Mouse (Mus musculus): ENCODE results near the gene Cldn10.
"Not testable (repeated sequence)": the region's sequence is repeated elsewhere in the genome, so short reads cannot be mapped to it uniquely, and the experiment has no call there.

Gene Cldn10

DNA sequence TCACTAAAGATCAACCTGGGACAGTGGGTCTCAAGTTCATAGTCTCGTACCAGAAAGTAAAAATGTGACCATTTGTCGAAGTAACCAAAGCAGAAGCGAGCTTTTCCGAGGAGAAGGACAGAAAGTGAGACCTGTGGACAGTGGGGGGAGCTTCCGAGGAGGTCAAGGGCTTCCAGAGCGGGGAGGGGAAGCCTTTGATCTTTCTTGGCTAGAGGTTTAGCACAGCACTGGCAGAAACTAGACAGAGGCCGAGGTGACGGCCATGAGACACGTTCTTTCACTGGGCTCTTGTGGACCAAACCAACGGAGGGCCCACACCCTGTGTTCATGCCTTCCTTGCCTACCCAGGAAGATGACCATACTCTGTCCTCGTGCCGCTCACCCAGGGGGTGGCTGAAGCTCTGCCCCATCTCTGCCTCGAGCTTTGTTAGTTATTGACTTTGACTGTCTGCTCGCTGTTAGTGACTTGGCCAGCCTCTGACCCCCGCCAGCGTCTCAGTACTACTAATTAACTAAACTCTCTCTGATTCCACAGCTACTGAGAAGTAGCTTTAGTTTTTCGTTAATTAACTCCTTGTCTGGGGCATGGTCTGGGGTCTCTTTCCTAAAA is 4.3 kb upstream of the Cldn10 start:
- no peak for DNase-seq

DNA sequence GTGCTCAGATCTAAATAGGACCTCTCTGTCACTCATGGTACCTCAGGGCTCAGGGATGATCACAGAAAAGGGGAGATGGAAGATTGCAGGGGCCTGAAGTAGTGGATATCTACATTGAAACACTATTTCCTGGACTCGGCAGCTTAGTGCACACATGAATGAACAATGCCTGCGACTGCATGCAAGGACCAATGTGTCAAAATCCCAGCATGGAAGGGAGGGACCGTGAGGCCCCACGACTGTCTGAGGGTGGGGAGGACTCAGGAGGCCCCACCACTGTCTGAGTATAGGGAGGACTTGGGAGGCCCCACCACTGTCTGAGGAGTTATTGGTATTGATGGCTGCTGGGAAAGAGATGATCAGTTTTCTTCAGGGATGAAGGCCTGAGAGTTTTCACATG is 2.5 kb downstream of the Cldn10 start:
- no peak for DNase-seq

DNA sequence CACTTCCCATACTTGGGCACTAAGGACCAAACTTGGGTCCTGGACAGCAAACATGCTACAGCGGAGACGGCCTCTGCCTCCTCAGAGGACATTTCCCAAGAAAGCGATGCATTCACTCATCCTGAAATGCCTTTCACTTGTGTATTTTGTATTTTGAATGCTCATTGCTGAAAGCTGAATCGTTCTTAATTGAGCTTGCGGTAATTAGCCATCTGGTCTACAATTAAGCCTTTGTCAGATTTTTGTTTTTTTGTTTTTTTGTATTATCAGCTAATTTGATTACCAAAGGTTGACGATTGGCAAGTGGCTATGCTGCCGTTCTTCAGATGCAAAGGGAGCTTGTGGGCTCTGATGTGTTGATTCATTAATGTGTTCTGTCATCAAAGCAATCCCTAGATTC is 5.2 kb downstream of the Cldn10 start:
- no peak for DNase-seq

DNA sequence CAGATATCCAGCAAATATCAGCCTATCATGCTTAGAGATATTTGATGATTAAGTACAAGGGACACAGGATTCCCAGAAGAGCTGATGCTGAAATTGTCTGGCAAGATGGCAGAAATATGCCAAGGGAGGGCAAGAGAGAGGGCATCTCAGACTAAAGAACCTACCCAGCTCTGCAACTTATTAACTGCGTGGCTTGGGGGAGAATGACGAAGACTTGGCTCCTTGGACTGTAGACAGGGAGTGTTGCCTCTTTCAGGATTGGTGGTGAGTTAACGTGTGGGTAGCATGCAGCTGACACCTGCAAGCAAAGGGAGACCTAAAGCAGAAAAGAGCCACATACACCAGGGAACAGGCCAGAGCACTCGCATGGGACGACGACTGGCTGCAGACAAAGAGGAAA is 5.7 kb downstream of the Cldn10 start:
- no peak for DNase-seq

DNA sequence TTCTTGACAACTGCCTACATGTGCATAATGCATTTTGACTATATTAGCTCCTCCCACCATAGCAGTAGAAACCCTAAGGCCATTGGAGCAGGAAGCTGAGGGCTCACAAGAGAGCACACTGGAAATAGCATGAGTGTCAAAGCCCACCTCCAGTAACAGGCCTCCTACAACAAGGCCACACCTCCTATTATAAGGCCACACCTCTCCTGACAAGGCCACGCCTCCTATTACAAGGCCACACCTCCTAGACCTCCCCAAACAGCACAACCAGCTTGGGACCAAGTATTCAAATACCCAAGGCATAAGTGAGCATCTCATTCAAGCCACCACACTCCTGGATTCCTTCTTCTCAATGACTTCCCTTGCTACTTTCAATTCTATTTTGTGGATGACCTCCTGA is 6.5 kb downstream of the Cldn10 start:
- peak in 1 of 2 experiments; percentile 26 for DNase-seq

DNA sequence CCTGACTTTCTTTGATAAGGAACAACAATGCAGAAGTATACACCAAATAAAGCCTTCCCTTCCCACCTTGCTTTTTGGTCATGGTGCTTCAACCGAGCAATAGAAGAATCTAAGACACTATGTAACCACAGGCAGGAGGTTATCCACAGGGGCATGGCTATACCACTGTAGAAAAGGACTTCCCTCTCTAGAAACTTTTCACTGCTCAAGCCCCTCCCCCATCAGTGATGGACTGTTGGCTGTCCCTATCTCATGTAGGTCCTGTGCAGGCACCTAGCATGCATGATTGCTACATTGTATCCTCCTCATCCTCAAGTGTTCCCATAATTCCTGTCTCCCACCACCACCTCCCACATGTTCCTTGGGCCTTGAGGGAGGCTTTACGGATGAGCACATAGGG is 7.2 kb downstream of the Cldn10 start:
- peak in 1 of 2 experiments; percentile 21 for DNase-seq

DNA sequence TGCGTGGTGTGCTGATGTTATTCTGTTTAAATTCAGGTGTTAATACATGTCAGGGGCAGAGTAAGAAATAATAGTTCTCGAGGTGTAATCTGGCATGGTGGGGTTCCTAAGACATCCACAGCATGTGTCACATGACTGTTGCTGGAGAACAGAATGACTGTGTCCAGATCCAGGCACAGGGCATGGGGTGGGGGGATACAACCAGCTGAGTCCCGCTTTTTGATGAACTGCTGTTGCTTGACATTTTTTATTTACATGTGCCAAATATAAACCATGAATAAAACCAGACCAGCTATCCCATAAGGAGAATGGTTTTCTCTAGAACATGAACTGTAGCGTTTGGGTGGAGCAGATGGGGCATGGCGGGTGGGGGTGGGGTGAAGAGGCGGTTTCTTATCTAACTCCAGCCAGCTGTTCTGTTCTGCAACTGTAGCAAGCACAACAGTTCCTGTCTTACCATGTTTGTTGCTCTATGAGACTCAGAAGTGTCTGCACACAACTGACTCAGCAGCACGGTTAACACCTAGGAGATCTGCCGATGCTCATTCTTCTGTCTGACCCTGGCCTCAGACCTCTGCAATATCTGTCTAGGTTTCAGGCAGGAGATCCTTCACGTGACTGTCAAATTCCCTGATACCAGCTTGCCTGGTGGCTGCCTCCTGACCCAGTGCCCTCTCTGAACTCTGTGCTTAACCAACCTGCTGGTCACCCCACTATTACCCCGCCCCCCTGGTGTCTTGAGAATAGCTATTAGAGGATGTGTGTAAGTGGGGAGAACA is 8.4 kb downstream of the Cldn10 start:
- no peak for DNase-seq

DNA sequence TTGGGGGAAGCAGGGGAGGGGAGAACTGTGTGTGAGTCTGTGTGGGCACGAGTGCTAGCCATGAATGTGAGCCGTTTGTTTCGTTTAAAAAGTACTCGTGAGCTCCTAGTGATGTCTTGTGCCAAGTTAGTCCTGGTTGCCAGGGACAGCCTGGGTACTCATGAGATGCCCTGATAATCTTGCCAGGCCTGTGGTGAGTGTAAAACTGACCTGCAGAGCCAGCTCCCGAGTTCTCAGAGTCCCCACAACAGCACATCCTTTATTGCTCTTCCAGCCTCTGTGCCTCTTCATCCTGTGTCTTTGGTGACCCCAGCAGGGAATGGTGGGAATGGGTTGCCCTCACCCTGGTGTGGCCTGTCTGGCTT is 9.0 kb downstream of the Cldn10 start:
- no peak for DNase-seq

DNA sequence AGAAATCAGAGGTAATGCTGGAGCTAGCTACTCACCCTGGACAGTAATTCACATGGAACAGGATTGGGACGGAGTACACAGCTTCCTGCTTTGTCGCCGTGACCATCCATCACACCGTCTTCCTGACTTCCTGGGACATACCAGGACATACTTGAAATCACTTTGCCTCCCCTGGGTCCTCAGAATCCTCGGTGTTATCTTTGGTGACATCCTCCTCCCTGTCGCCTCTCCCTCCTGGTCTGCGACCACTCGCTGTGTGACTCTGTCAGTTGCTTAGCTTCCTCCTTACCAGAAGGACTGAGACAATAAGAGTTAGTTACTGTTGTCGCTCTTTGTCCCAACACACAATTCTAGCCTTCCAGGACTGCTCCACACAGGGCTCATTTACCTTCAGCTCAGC is 9.6 kb downstream of the Cldn10 start:
- DNase-seq, result no peak

DNA sequence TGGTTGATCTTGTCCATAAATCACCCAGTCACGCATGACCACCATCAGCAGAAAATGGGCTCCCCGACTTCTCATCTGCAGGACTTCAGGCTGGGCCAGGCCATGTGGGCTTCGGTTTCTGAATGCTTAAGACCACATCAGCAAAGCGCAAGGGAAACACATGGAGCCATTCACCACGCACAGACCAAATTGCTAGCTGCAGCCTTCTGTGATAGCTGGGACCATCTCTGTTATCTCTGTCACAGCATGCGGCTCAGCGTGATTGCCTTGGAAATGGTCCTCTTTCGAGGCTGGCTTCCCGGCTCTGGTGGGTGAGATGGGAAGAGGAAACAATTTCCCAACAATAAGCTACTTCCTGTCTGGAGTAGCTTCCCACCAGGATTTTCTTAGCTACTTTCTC is 12.2 kb downstream of the Cldn10 start:
- DNase-seq, result no peak

DNA sequence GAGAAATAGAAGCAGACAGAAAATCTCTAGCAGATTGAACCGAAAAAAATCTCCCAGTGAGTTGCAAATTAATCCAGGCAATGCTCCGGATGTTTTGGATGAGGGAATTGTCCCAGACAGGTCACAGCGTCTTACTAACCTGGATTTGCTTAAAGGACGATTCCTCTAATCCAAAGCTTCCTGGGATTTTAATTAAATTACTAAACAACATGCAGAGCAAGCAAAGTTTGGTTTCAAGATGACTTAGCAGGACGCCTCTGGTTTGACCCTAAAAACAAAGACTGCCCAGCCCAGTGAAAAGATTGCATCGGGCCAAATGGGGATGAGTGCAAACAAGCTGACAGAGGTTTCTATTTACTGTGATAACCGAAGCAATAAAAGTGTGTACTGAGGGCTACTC is 16.2 kb downstream of the Cldn10 start:
- no peak for DNase-seq

DNA sequence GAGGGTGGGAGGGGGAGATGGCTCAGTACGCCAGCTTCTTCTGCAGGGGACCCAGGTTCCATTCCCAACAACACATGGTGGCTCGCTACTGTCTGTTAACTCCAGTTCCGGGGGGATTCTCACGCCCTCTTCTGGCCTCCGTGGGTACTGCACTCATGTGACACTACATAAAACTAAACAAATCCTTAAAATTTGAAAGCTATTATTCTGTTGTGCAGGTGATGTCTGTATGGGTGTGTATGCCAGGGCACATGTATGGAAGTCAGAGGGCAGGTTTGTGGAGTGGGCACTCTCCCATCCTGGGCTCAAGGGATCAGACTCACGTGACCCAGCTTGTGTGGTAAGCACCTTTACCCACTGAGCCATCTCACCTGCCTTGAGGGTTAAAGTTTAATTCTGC is 16.6 kb downstream of the Cldn10 start:
- peak in 1 of 2 experiments; percentile 24 for DNase-seq

DNA sequence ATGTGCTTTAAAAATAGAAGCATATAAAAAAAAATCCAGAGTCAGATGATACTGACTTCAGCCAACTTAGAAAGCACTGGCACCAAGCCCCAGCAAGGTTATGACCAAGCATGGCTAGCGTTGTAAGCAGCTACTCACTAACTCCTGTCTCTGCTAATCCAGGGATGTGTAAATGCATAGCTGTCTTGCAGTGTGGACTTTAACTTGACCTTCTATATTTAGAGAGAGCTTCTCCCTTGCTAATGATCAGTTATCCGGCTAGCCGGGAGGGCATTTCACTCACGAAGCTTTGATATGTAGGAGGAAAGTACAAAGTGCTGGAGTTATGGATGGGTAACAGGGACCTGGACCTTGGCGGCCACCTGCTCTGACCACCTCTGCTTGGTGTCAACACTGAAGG is 19.9 kb downstream of the Cldn10 start:
- no peak for DNase-seq

DNA sequence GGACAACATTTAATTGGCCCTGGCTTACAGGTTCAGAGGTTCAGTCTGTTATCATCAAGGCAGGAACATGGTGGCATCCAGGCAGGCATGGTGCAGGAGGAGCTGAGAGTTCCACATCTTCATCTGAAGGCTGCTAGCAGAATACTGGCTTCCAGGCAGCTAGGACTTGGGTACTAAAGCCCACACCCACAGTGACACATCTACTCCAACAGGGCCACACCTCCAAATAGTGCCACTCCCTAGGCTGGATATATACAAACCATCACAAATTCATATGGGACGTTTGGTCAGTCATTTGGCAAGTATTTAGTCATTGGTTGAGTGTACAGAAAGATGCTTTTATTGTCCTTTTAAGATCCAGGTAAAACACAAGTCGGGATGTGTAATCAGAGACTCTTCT is 20.5 kb downstream of the Cldn10 start:
- not testable (repeated sequence) for DNase-seq

DNA sequence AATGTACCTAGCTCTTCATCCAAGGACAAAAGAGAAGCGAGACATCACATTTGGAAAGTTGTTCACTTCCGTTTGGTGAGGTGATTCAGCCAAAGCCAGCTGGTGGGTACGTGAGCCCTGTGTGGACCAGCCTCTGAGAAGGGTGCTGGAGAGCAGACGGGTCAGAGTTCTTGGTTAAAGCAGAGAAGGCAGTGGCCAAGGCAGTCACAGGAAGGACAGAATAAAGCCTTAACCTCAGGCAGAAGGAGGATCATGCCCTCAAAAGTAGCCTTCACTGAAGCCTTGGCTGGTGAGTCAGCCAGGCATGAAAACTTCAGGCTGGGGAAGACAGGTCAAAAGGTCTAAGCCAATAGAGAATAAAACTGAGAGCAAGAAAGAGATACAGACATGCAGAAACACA is 22.0 kb downstream of the Cldn10 start:
- DNase-seq, result no peak

DNA sequence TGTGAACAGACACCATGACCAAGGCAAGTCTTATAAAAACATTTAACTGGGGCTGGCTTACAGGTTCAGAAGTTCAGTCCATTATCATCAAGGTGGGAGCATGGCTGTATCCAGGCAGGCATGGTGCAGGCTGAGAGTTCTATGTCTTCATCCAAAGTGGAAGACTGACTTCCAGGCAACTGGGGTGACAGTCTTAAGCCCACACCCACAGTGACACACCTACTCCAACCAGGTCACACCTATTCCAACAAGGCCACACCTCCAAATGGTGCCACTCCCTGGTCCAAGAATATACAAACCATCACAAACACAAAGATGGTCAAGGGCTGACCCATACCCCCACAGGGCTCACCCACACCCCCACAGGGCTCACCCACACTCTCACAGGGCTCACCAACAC is 23.5 kb downstream of the Cldn10 start:
- not testable (repeated sequence) for DNase-seq

DNA sequence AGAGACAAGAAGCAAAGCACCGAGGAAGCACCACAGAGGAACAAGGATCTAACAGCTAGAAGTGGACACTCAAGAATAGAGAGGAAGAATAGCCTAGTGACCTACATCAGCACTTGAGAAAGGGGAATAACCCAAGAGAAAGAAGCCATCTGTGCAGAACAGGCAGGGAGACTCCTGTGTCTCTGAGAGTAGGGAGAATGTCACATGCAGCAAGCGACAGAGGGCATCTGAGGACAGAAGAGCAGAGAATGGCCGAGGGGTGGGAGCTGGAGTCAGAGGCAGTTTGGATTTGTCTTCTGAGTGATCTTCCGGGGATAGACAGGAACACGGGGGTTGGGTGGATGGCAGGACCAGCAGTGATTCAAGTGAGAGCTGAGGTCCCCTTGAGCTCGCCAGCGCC is 25.4 kb downstream of the Cldn10 start:
- no peak for DNase-seq

DNA sequence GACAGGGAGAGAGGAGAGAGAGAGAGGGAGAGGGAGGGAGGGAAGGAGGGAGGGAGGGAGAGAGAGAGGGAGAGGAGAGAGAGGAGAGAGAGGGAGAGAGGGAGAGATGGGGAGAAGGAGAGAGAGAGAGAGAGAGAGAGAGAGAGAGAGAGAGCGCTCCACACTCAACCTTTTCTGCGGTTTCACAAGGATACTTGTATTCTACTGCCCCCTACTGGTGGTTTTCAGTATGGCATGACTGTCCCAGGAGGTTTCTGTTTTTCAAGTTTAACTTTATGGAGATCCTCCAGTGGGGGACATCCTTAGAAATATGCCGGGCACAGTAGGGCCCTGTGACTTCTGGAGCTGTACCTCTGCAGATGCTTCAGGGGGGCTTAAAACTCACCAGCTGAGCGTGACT is 28.8 kb downstream of the Cldn10 start:
- peak; percentile 66 to 70 for DNase-seq

DNA sequence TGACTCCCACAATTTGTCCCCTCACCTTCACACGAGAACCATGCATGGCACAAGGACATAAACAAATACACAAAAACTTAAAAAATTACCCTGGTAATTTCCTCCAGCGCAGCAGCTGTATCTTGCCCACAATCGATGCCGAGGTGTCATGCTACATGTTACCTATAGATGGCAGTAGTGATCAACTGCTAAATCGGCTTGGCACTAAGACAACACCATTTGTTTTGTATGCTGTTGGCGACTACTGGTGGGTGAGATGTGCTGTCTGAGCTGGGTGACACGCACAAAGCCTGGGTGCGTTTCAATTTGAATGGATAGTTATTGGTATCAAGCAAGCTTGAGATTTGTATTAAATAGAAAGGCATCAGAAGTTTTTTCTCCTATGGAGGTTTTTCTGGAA is 32.4 kb downstream of the Cldn10 start:
- peak; percentile 71 for DNase-seq

DNA sequence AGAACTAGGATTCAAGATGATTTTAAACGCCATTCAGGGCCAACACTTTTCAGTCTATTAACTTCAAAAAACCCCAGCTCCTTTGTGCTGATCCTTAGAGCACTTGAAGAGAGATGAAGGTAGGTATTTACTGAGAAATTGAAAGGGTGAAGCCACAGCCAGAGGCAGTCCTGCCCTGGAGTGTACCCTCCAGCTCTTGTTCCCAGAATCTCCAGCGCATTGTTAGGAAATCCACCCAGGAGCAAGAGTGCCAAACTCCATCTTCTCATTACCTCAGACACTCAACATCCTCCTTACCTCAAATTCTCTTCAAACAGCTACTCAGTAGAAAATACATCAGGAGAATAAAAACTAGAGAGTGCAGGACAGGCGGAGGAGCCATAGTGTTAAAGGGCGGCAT is 35.1 kb downstream of the Cldn10 start:
- DNase-seq, result no peak

DNA sequence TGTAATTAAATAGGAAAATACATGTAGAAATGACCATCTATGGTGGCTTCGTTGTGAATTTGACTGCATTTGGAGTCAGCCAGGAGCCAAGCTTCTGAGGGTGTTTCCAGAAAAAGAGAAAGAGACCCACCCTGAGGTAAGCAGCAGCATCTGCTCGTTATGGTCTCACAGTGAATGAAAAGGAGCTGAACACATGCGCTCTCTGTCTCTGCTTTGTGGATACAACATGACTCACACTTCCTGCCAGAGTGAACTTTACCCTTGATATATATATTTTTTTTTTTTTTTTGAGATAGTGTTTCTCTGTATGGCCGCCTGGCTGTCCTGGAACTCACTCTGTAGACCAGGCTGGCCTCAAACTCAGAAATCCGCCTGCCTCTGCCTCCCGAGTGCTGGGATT is 35.6 kb downstream of the Cldn10 start:
- no peak for DNase-seq

DNA sequence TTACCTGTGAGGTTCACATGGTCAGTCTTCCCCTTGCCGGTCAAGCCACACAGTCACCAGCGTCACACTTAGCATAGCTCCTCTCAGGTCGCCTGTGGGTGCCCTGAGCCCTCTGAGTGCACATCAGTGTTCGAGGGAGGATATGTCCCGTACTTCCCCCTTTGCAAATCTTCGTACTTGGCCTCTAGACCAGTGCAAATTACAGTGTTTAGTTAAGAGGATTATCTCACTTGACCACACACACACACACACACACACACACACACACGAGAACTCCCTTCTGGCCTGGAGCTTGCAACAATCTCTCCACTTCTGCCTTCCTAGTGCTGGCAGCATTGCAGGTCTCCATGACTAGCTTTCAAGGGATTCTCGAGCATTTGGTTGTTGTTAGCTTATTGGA is 38.6 kb downstream of the Cldn10 start:
- no peak for DNase-seq

DNA sequence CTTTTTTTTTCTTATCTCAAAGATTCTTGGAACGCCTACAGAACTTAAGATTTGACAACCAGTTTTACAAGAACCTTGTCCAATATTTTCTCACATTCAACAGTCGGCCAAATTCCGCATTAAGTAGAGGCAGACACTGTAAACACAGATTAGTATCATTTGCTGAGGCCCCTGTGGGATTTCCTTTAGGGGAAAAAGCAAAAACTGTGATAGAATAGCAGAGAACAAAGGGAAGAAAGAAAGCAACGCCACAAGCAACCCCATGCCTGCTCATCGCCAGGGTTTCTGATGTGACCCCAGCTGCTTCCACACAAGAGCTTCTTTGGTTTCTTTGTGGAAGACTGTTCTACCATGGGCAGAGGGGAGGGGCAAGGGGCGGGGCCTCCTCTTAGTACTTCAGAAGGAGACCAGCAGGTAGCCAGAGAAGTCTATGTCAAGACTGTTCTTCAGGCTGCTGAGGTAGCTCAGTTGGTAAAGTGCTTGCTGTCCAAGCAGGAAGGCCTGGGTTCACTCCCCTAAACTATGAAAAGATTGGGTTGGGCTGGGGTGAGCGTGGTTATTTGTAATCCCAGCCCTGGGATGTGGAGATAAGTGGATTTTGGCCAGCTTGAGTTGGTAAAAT is 39.7 kb downstream of the Cldn10 start:
- no peak for DNase-seq

DNA sequence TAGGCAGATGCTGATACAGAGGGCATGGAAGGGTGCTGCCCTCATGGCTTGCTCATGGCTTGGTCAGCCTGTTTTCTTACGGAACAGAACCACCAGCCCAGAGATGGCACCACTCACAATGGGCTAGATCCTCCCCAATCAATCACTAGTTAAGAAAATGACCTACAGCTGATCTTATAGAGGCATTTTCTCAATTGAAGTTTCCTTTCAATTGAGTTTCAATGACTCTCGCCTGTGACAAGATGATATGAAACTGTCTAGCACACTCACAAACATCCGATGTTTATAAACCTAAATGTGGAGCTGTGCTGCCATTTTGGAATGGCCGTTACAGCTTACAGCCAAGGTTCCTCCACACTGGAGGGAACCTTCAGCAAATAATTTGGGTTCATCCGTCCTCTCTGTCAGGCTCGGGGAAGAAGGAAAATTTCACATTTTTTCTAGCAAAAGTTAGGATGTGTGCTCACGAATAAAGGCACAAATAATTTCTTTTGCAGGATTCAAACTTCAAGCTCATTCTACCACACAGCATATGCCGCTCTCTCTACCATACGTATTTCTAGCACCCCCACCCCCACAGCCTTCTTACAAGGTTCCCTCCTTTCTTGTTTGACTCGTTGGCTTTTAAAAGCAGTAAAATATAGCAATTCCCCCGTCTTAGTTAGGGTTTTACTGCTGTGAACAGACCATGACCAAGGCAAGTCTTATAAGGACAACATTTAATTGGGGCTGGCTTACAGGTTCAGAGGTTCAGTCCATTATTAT is 41.8 kb downstream of the Cldn10 start:
- no peak for DNase-seq

Measured in B cell, adult 2 months (primary cell).